Mouse (Mus musculus): ENCODE data around the gene Trp73. TPM values are rescaled to one million over a fixed set of nuclear protein-coding genes. Genes with fewer than 3 reads are reported as not detected.

The Trp73 gene
- polyA plus RNA-seq, 1 experiment from 2014 or later, result 0.80 TPM

- Histone ChIP-seq H3K9me3 (replicated peaks) (no peaks in the 10 kb centered on the region), H3K27me3 (ENCODE audit: low read depth, poor library complexity, severe bottlenecking) (no peaks in the 10 kb centered on the region), H3K4me3 (no peak overlapping the region), H3K4me1 (peaks cover 22% of the 10 kb centered on the region), H3K36me3 (peaks cover 72% of the 10 kb centered on the region), H3K27ac (no peak overlapping the region)
- no peak for DNase-seq (ENCODE audit: low spot score)
- 92% methylated on average over 11 of the region's 11 CpGs for WGBS
Observed at GRCm38 (mm10) chr4:154015476-154015875, 124.5 kb downstream of the Trp73 start.

- peak; percentile 53 for DNase-seq (ENCODE audit: low spot score)
- WGBS, result 3% methylated on average over 55 of the region's 55 CpGs
- H3K4me3 ChIP-seq, result peak overlapping the region; percentile 100
- H3K27ac ChIP-seq, result peak overlapping the region; percentile 92
- H3K27me3 ChIP-seq (ENCODE audit: low read depth, poor library complexity, severe bottlenecking), result no peaks in the 10 kb centered on the region
- H3K36me3 ChIP-seq, result peaks cover 40% of the 10 kb centered on the region
- no peaks in the 10 kb centered on the region for H3K9me3 ChIP-seq (replicated peaks)
- peaks cover 22% of the 10 kb centered on the region for H3K4me1 ChIP-seq
Observed at GRCm38 (mm10) chr4:154012132-154012882, 127.7 kb downstream of the Trp73 start.

GRCm38 (mm10) chr4:154011646-154012089 lies 128.3 kb downstream of the Trp73 start, which contains the start of gene Lrrc47:
TSS of gene Lrrc47 (plus strand) at chr4:154011731.
- H3K4me1 ChIP-seq, result peaks cover 22% of the 10 kb centered on the region
- no peaks in the 10 kb centered on the region for H3K9me3 ChIP-seq (replicated peaks)
- peak within 1 kb of the TSS; percentile 92 for H3K27ac ChIP-seq
- H3K27me3 ChIP-seq (ENCODE audit: low read depth, poor library complexity, severe bottlenecking), result no peaks in the 10 kb centered on the region
- H3K4me3 ChIP-seq, result peak within 1 kb of the TSS; percentile 100
- peaks cover 40% of the 10 kb centered on the region for H3K36me3 ChIP-seq
- DNase-seq (ENCODE audit: low spot score), result peak; percentile 89
- WGBS, result 2% methylated on average over 59 of the region's 59 CpGs

- Histone ChIP-seq H3K27ac (peak overlapping the region; percentile 92), H3K9me3 (replicated peaks) (no peaks in the 10 kb centered on the region)
- 29% methylated on average over 13 of the region's 13 CpGs for WGBS
Observed at GRCm38 (mm10) chr4:154010907-154011645, 128.9 kb downstream of the Trp73 start.

DNA sequence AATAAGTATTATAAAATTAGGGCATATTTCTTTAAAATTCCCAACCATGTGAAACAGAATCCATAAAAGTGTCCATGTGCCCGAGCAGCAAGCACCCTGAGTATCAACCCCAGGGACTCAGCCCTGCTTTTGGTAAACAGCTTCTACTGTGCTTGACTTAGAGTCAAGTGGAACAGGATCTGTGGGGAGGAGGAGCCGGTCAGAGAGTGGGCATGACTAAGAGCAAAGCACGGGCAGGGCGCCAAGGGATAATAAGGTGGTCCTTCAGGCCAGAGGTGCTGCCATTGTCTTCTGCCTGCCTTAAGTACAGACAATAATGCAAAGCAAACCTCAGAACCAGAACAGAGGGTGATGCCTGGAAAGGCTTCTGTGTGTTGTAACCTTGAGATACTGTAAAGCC lies 132.2 kb downstream of the Trp73 start:
- WGBS, result 89% methylated on average over 4 of the region's 4 CpGs
- Histone ChIP-seq H3K4me1 (peaks cover 10% of the 10 kb centered on the region), H3K27me3 (ENCODE audit: low read depth, poor library complexity, severe bottlenecking) (no peaks in the 10 kb centered on the region), H3K9me3 (replicated peaks) (no peaks in the 10 kb centered on the region), H3K36me3 (peaks cover 45% of the 10 kb centered on the region), H3K4me3 (no peak overlapping the region), H3K27ac (no peak overlapping the region)
- no peak for DNase-seq (ENCODE audit: low spot score)

More at GRCm38 (mm10) chr4:154010907-154011645, 128.9 kb downstream of the Trp73 start:
- H3K27me3 ChIP-seq (ENCODE audit: low read depth, poor library complexity, severe bottlenecking), result no peaks in the 10 kb centered on the region
- no peak for DNase-seq (ENCODE audit: low spot score)
- peaks cover 22% of the 10 kb centered on the region for H3K4me1 ChIP-seq
- peak overlapping the region; percentile 100 for H3K4me3 ChIP-seq
- H3K36me3 ChIP-seq, result peaks cover 40% of the 10 kb centered on the region

- Histone ChIP-seq H3K9me3 (replicated peaks) (no peaks in the 10 kb centered on the region), H3K4me1 (no peaks in the 10 kb centered on the region; the same call in none of the 2 replicates), H3K27ac (no peak overlapping the region), H3K4me3 (no peak overlapping the region), H3K36me3 (peaks cover 56% of the 10 kb centered on the region), H3K27me3 (ENCODE audit: low read depth, poor library complexity, severe bottlenecking) (no peaks in the 10 kb centered on the region)
- WGBS, result 95% methylated on average over 6 of the region's 6 CpGs
- no peak for DNase-seq (ENCODE audit: low spot score)
Observed at GRCm38 (mm10) chr4:154006264-154006663, 133.7 kb downstream of the Trp73 start.

Other genes with a start within 250 kb of the Trp73 start
- gene A430005L14Rik, start 183.0 kb downstream of the Trp73 start, polyA plus RNA-seq (2016; fragmentation: Nextera tagmentation; extraction: Ambion mirVana), result 147 and 162 TPM in 2 replicates
- 14.8 TPM in 2 replicates for gene Dffb, start 165.1 kb downstream of the Trp73 start, polyA plus RNA-seq (2016; fragmentation: Nextera tagmentation; extraction: Ambion mirVana)
- gene Cep104, start 165.0 kb downstream of the Trp73 start, polyA plus RNA-seq (2016; fragmentation: Nextera tagmentation; extraction: Ambion mirVana), result 21.0 and 22.3 TPM in 2 replicates
- 28.3 and 32.2 TPM in 2 replicates for gene Lrrc47, start 128.5 kb downstream of the Trp73 start, polyA plus RNA-seq (2016; fragmentation: Nextera tagmentation; extraction: Ambion mirVana)
- gene Smim1, start 114.0 kb downstream of the Trp73 start, polyA plus RNA-seq (2016; fragmentation: Nextera tagmentation; extraction: Ambion mirVana), result 12.7 and 27.4 TPM in 2 replicates
- gene Ccdc27, start 97.5 kb downstream of the Trp73 start, polyA plus RNA-seq (2016; fragmentation: Nextera tagmentation; extraction: Ambion mirVana), result not detected in 2 replicates
- gene Wrap73, start 2.2 kb upstream of the Trp73 start, polyA plus RNA-seq (2016; fragmentation: Nextera tagmentation; extraction: Ambion mirVana), result 43.8 and 49.0 TPM in 2 replicates
- gene Tprgl, start 20.5 kb upstream of the Trp73 start, polyA plus RNA-seq (2016; fragmentation: Nextera tagmentation; extraction: Ambion mirVana), result 100 and 102 TPM in 2 replicates
- gene Megf6, start 30.5 kb upstream of the Trp73 start, polyA plus RNA-seq (2016; fragmentation: Nextera tagmentation; extraction: Ambion mirVana), result 33.6 and 43.5 TPM in 2 replicates
- gene Arhgef16, start 161.5 kb upstream of the Trp73 start, polyA plus RNA-seq (2016; fragmentation: Nextera tagmentation; extraction: Ambion mirVana), result 5.3 and 6.2 TPM in 2 replicates
- 0.18 TPM in 1 of 2 replicates, not detected in the other for gene B230104I21Rik, start 195.9 kb upstream of the Trp73 start, polyA plus RNA-seq (2016; fragmentation: Nextera tagmentation; extraction: Ambion mirVana)

All from limb, embryonic 10.5 days (tissue).